Mouse (Mus musculus): Measurements from ENCODE around the gene Coro2a. TPM values are rescaled to one million over a fixed set of nuclear protein-coding genes. Genes with fewer than 3 reads are reported as not detected.
"Not testable (repeated sequence)": the region's sequence is repeated elsewhere in the genome, so short reads cannot be mapped to it uniquely, and the experiment has no call there.

Gene Coro2a
- polyA plus RNA-seq, 3 experiments from 2014 or later: 81.9 to 140 (median 126) TPM

DNA sequence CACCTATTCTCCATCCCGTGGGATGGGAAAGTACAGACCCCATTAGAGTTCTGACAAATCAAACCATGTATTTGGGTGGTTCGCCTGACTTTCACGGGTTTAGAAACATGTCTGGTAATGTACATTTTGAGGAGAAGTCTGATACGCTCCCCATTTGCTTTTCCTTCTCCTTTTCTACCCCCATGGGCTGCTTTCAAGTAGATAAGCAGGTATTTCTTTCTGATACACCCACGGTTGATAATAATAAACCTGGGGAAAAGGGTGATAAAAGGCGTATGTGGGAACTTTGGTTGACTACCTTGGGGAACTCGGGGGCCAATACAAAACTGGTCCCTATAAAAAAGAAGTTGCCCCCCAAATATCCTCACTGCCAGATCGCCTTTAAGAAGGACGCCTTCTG lies 20.0 kb downstream of the Coro2a start:
- not testable (repeated sequence) for ATAC-seq

DNA sequence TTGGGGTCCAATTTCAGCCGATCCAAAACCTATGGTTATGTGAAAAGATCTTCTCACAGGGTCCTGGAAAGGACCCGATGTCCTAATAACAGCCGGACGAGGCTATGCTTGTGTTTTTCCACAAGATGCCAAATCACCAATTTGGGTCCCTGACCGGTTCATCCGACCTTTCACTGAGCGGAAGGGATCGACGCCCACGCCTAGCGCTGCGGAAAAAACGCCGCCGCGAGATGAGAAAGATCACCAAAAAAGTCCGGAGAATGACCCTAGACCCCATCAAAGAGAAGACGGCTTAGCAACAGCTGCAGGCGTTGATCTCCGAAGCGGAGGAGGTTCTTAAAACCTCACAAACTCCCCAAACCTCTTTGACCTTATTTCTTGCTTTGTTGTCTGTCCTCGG lies 20.4 kb downstream of the Coro2a start:
- not testable (repeated sequence) for ATAC-seq

DNA sequence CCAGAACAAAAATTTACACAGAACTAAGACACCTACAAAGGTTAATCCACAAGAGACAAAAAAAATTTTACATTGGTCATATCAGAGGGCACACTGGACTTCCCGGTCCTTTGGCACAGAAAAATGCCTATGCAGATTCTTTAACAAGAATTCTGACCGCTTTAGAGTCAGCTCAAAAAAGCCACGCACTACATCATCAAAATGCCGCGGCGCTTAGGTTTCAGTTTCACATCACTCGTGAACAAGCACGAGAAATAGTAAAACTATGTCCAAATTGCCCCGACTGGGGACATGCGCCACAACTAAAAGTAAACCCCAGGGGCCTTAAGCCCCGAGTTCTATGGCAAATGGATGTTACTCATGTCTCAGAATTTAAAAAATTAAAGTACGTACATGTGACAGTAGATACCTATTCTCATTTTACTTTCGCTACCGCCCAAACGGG lies 21.2 kb downstream of the Coro2a start:
- peak; percentile 56 for ATAC-seq

- not testable (repeated sequence) for ATAC-seq
These were observed 23.1 kb downstream of the Coro2a start for GRCm38 (mm10) chr4:46578796-46579346.

GRCm38 (mm10) chr4:46578228-46578627 lies 23.8 kb downstream of the Coro2a start:
- no peak for ATAC-seq

DNA sequence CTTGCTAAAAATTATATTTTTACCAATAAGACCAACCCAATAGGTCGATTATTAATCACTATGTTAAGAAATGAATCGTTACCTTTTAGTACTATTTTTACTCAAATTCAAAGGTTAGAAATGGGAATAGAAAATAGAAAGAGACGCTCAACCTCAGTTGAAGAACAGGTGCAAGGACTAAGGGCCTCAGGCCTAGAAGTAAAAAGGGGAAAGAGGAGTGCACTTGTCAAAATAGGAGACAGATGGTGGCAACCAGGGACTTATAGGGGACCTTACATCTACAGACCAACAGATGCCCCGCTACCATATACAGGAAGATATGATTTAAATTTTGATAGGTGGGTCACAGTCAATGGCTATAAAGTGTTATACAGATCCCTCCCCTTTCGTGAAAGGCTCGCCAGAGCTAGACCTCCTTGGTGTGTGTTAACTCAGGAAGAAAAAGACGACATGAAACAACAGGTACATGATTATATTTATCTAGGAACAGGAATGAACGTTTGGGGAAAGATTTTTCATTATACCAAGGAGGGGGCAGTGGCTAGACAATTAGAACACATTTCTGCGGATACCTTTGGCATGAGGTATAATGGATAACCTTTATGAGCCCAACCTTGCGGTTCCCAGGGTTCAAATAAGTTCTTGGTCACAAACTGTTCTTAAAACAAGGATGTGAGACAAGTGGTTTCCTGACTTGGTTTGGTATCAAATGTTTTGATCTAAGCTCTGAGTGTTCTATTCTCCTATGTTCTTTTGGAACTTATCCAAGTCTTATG lies 26.3 kb downstream of the Coro2a start:
- not testable (repeated sequence) for ATAC-seq

- no peak for ATAC-seq
These were observed 27.2 kb downstream of the Coro2a start for GRCm38 (mm10) chr4:46574841-46575240.

DNA sequence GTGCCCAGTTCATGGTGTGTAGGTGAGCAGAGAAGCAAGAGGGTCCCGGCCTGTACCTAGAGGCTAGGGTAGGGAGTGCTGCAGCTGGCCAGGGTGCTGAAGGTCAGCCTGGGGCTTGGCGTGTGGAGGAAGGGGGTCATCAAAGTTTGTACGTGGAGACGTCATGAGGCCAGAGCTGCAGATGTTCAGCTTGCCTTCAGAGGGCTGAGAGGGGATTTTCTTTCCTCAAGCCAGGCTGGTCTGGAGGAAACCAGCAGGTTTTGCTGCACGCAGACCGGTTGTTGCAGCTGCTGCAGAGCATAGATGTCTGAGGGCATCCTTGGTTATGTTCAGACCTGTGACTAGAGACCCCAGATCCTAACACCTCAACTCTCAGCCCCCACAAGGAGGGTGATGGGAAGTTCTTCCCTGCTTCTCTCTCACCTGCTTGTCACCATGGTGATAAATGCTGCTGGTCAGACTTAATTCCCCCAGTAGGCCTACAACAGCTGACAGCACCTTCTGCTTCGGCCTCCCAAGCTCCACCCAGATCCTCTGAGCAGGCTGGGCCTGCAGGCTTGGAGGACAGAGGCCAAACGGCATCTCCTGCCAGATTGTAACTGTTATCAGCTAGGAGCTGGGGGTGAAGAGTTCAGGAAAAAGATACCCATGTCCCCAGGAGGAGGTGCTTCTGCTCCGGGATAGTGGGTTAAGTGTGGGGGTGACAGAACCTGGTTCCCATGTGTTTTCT lies 27.8 kb downstream of the Coro2a start:
- no peak for ATAC-seq

DNA sequence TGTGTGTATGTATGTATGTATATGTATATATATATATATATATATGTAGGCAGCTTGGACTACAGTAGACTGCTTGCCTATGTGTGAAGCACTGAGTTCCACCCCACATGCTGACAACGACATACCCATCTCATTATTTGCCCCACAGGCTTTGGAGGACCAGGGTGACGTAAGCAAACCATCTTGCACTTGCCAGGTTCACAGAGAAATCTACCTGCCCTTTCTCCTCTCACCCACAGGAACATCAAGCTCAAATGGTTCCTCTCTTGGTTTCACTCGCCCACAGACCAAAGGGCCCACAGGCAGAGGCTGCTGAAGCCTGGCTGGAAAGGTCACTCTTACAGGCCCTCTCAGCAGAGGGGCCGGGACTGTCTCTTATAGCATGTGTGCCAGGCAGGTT lies 29.4 kb downstream of the Coro2a start:
- peak; percentile 8 for ATAC-seq

DNA sequence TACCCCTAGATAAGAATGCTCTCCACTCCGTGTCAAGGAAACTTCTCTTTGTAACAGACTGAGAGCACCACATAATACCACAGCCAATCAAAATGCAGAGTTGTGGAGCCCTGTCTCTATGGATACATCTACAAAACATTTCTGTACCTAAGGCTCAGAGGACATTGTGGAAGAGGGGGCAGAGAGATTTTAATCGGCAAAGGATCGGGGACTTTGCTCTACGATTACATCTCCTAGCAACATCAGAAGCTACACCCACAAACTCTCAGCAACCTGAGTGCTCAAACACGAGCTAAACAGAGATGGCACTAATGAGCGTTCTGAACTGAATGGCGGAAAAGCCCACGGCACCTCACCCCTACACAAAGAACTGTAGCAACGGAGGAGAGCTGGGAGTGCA lies 30.3 kb downstream of the Coro2a start:
- peak; percentile 12 for ATAC-seq

- ATAC-seq: no peak
These were observed 32.3 kb downstream of the Coro2a start for GRCm38 (mm10) chr4:46569671-46570070.

GRCm38 (mm10) chr4:46568169-46568568 lies 33.8 kb downstream of the Coro2a start:
- ATAC-seq: no peak

- peak; percentile 52 for ATAC-seq
These were observed 34.9 kb downstream of the Coro2a start for GRCm38 (mm10) chr4:46566931-46567671.

- peak; percentile 12 for ATAC-seq
These were observed 36.5 kb downstream of the Coro2a start for GRCm38 (mm10) chr4:46565393-46565955.

DNA sequence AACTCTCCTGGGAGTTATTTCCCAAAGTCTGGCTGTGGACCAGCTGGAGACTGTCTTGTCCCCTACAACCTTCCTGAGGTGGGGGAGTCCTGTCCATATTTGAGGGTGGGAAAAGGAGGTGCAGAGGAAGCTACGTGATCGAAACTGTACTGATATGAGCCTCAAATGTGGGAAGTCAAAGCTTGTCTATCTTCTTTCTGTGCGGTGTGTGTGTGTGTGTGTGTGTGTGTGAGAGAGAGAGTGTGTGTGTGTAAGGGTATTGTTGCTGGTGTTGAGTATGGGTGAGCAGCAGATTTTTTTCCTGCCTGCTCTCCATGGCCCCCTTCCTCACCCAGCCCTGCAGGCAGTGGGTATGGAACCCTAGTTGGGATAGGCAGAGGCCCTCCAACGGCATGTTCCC lies 37.8 kb downstream of the Coro2a start:
- no peak for ATAC-seq

GRCm38 (mm10) chr4:46563847-46564246 lies 38.2 kb downstream of the Coro2a start:
- peak; percentile 29 for ATAC-seq

GRCm38 (mm10) chr4:46562841-46563240 lies 39.2 kb downstream of the Coro2a start:
- no peak for ATAC-seq

DNA sequence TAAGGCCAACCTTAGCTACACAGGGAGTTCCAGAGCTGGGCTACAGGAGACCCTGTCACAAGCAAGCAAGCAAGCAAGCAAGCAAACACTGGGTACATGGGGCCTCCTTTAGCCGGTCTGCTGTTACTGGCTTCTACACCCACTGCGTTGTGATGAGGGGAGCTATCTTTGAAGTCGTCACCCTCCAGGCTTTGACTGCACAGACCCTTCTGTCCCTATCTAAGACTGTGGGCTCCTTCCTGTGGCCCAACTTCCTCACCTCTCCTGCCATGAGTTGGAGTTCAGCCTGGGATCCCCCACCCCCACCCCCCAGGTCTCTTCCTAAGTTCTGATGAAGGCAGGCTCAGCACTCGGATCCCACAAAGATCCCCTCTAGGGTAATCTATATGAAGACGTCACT lies 40.0 kb downstream of the Coro2a start:
- ATAC-seq: no peak

DNA sequence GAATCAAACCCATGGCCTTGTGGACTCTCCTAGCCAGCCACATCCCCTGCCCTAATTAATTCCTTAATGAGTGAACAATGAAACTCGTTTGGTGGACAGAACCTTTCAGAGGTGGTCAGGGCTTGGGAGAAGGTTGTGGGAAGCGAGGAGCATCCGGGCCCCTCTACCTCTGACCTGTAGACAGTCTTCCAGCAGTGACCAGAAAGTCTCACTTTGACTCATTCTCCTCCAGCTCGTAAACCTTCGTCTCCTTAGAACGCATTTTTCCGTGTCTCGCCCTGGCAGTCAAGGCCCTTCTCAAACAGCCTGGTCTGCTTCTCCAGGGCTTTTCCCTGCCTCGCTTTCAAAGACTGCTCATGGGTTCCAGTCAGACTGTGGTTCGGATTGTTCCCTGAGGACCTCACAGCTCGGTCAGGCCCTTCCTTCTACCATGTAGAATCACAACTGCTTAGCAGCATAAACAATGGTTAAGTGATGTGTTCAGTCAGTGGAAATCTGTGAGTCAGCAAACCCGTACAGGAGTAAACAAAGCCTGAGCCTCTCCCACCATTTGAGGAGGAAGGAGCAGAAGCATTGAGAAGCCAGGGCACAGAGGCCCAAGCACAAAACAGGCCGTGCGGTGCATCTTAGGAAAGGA lies 41.8 kb downstream of the Coro2a start:
- peak; percentile 53 for ATAC-seq

- ATAC-seq: no peak
These were observed 43.0 kb downstream of the Coro2a start for GRCm38 (mm10) chr4:46558672-46559667.

DNA sequence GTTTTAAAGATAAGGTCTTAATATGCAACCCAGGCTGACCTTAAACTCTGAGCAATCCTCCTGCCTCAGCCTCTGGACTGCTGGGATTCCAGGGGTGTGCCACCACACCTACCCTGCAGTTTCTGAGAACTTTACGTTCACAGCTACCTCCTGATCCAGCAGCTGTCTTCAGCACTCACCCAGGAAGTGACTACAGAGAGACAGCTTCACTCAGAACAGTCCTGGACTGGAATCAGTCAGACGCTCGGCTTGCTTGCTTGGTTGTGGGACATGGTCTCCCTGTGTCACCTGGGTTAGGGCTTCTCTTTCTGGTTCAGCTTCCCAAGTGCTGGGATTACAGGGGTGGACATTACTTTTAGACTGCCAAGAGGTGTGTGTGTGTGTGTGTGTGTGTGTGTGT lies 45.1 kb downstream of the Coro2a start:
- ATAC-seq: peak; percentile 59

Measured in inflammation-experienced regulatory T-cells, adult 6 months (primary cell).